Mouse (Mus musculus): ENCODE results near the gene Tspan3. TPM values are rescaled to one million over a fixed set of nuclear protein-coding genes. Genes with fewer than 3 reads are reported as not detected.

The Tspan3 gene
- polyA plus RNA-seq, 1 experiment from 2014 or later = 570 TPM

DNA sequence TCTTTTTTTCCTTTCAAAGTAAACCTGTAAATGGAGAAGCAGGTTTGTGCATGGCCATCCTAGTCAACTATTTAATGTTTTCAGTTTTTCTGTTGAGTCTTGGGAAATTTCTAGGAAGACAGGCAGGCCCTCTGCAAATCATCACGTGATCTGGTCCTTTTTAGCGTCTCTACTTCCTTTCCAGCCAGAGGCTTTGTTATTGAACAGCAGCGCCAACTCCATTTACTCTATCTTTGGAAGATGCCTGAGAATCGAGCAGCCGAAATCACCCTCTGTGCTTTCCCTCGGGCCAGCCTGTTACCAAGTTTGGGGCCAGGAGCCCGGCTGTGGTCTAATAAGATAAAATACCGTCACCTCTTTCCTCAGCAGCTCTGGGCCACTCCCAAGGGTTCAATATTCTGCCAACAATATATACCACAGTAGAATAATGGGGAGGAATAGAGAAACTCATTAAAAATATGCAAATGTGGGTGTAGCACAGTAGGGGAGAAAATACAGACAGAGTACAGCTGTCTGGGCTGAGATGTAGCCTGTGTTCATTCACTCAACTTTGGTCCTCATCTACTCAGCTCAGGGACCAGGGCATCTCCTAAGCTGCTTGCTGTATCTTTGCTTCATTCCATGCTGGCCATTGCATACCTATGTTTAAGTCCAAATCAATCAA lies 15.0 kb upstream of the Tspan3 start:
- Histone ChIP-seq H3K36me3 (no peaks in the 10 kb centered on the region), H3K27me3 (ENCODE audit: low read depth, poor library complexity, severe bottlenecking) (no peaks in the 10 kb centered on the region), H3K9me3 (replicated peaks) (no peaks in the 10 kb centered on the region), H3K27ac (replicated peaks) (no peak overlapping the region), H3K4me1 (peaks cover 10% of the 10 kb centered on the region), H3K4me3 (no peak overlapping the region)
- no peak for DNase-seq (ENCODE audit: low spot score)
- 50% methylated on average over 8 of the region's 8 CpGs for WGBS

DNA sequence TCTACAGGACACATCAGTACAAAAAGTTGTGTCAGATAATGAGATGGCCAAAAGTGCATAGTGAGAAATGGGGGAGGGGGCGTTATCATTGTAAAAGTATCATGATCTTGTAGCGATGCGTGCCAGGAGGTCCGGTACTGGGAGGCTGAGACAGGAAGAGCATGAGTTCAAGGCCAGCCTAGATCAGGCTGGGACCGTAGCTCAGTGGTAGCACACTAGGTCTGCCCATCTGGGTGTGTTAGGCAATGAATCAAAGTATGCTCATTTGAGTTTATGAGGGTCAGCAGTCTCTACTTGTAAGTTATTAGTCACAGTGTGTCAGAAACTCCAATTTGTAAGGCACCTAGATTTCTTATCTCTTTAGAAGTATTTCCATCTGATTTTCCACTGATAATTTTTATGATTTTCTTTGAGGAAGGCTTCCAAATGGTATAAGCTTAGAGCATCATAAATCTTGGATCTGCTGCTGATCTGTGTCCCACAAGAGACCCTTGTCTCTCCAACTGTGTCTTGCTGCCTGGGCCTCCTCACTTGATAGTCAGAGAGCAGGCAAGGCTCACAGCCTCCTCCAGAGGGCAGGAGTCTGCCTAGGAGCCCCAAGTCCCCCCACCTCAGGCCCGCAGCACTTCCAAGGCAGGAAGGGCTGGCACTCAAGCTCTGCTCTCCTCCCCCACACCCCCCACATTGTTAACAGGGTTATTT lies 14.3 kb upstream of the Tspan3 start:
- Histone ChIP-seq H3K27me3 (ENCODE audit: low read depth, poor library complexity, severe bottlenecking) (no peaks in the 10 kb centered on the region), H3K4me3 (no peak overlapping the region), H3K27ac (replicated peaks) (no peak overlapping the region), H3K36me3 (no peaks in the 10 kb centered on the region), H3K9me3 (replicated peaks) (no peaks in the 10 kb centered on the region), H3K4me1 (peaks cover 10% of the 10 kb centered on the region)
- DNase-seq (ENCODE audit: low spot score) = no peak
- 82% methylated on average over 6 of the region's 6 CpGs for WGBS

DNA sequence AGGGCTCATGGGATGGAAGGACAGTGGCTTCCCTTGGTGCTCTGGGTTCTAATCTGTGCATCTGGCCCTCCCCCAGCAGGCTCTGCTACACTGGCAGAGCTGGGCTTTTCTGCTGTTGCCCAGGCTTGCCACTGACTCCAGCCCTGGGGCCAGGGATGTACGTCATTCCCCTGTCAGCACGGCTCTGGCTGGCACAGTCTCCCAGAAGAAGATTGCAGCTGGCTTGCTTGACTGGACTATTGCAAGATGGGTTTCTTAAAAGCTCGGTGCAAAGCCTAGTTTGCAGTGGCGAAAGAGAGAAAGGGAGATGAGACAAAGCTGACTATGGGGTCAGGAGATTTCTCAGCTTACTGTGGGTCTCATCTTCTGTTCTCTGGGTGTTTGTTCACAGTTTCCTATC lies 12.1 kb upstream of the Tspan3 start:
- peaks cover 7% of the 10 kb centered on the region for H3K4me1 ChIP-seq
- H3K36me3 ChIP-seq = no peaks in the 10 kb centered on the region
- H3K9me3 ChIP-seq (replicated peaks) = no peaks in the 10 kb centered on the region
- no peak overlapping the region for H3K4me3 ChIP-seq
- H3K27ac ChIP-seq (replicated peaks) = no peak overlapping the region
- DNase-seq (ENCODE audit: low spot score) = no peak
- H3K27me3 ChIP-seq (ENCODE audit: low read depth, poor library complexity, severe bottlenecking) = no peaks in the 10 kb centered on the region
- 89% methylated on average over 4 of the region's 4 CpGs for WGBS

DNA sequence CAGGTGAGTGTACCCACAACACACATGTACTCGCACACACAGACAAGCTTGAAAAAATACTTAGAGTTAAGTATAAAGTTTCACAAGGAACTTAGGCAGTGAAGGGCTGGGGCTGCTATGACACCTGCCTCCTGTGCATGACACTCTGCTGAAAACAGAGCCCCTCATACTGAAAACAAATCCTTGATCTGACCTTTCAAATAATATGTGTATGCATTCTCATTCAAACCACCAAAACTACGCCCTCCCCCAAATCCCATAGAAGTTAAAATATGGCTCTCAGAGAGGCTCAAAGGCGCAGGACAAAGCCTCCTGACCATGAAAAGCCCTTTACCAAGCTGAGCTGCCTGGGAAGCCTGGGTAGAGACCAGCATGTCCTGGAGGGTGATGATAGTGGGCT lies 10.0 kb upstream of the Tspan3 start:
- no peak for DNase-seq (ENCODE audit: low spot score)
- WGBS = 85% methylated on average over 3 of the region's 3 CpGs
- no peaks in the 10 kb centered on the region for H3K27me3 ChIP-seq (ENCODE audit: low read depth, poor library complexity, severe bottlenecking)
- no peak overlapping the region for H3K27ac ChIP-seq (replicated peaks)
- H3K4me1 ChIP-seq = peaks cover 6% of the 10 kb centered on the region
- no peaks in the 10 kb centered on the region for H3K9me3 ChIP-seq (replicated peaks)
- no peaks in the 10 kb centered on the region for H3K36me3 ChIP-seq
- H3K4me3 ChIP-seq = no peak overlapping the region

DNA sequence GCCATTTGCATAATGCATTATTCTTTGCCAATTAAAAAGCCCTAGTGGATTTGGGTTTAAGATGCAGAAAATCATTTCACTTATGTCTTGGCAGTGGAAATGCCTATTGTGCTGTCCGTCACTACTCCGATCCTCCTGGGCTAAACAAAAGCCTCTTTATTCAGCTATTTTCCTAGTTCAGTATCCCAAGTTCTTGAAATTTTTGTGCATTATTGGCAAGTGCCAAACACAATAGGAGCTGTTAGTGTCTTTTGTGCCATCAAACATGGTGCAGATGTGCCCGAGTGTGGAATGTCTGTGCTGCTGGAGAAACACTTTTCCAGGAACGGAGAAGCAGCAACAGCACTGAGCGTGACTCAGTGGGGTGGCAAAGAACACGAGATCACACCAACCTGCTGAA lies 2.4 kb upstream of the Tspan3 start:
- DNase-seq (ENCODE audit: low spot score) = no peak
- no peaks in the 10 kb centered on the region for H3K27me3 ChIP-seq (ENCODE audit: low read depth, poor library complexity, severe bottlenecking)
- H3K27ac ChIP-seq (replicated peaks) = peak overlapping the region; percentile 2
- no peaks in the 10 kb centered on the region for H3K9me3 ChIP-seq (replicated peaks)
- 0 out of 2 replicates have a peak overlapping the region, but pooled peaks have one; percentile 5 for H3K4me3 ChIP-seq
- H3K4me1 ChIP-seq = peaks cover 35% of the 10 kb centered on the region
- WGBS = 25% methylated on average over 6 of the region's 6 CpGs
- no peaks in the 10 kb centered on the region for H3K36me3 ChIP-seq

DNA sequence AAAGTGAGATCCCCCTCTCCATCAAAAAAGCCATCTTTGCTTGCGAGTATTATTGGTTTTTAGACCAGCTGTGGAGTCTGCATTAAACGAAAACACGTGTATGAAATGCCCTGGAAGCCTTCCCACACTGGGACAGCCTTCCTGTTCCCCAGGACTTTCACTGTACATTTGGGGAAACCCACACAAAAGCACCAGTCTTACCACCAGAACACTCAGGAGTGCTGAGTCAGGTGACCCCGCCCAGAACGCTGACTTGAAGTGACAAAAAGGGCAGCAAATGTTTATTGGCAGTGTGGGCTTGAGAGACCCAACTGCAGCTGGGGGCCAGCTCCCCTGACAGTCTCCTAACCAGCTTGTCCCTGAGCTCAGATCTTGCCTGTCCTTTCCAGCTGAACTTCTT lies 884 bp upstream of the Tspan3 start:
- Histone ChIP-seq H3K4me3 (no peak overlapping the region), H3K36me3 (no peaks in the 10 kb centered on the region), H3K4me1 (peaks cover 44% of the 10 kb centered on the region), H3K9me3 (replicated peaks) (no peaks in the 10 kb centered on the region), H3K27ac (replicated peaks) (0 out of 2 replicates have a peak overlapping the region, but pooled peaks have one; percentile 42), H3K27me3 (ENCODE audit: low read depth, poor library complexity, severe bottlenecking) (no peaks in the 10 kb centered on the region)
- 79% methylated on average over 5 of the region's 5 CpGs for WGBS
- DNase-seq (ENCODE audit: low spot score) = no peak

DNA sequence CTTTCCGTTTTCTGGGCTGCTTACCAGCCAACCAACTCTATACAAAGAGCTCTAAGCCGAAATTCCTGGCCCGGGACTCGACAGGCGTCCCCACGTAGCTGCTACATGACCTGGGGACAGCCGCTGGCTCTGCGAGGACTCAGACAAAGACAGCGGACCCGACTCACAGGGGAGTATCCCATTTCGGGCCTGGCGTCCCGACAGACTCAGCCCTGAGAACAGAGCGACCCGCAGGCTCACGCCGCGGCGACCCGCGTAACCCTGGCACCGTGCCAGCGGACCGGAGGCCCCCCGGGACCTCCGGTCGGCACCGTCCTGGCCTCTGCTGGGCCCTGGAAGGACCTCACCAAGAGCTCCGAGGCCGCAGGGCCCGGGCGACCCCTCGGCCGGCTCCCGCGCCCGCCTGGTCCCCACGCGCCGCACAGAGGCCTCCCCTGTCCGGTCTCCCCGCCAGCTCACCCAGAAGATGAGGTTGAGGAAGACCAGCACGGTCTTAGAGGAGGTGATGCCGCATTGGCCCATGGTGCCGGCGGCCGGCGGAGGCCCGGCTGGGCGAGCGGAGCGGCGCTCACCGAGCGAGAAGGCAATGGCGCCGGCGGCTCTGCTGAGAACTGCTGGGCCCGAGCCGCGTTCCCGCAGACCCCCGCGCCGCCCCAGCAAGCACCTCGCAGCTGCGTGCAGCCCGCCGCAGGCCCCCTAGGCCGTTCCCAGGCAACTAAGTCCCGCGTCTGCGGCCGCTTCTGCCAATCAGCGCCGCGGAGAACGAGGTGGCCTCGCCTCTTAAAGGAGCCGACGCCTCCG lies 4.7 kb downstream of the Tspan3 start:
- DNase-seq (ENCODE audit: low spot score) = peak; percentile 94
- Histone ChIP-seq H3K4me1 (peaks cover 38% of the 10 kb centered on the region), H3K27ac (replicated peaks) (peak overlapping the region; percentile 100), H3K9me3 (replicated peaks) (no peaks in the 10 kb centered on the region), H3K36me3 (no peaks in the 10 kb centered on the region; the same call in 1 of the 2 replicates), H3K27me3 (ENCODE audit: low read depth, poor library complexity, severe bottlenecking) (no peaks in the 10 kb centered on the region), H3K4me3 (peak overlapping the region; percentile 97)
- WGBS = under 1% methylated on average over 82 of the region's 82 CpGs

DNA sequence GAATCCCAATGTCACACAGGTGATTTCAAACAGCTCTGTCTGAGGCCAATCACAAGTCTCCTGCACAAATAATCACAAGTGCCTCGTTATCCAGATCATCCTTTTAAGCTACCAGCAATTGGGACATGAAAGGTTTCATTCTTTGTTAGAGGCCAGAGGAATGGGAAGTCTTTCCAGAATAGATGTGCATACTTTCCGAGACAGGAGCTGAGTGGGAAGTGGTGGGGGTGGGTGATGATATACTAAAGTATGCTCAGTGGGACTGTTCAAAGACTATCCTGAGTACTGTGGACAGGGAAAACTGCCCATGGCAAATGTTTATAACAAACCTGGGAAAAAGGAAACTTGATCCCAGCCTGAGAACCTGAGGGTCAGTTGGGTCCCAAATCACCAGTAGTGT lies 5.8 kb downstream of the Tspan3 start:
- Histone ChIP-seq H3K9me3 (replicated peaks) (no peaks in the 10 kb centered on the region), H3K4me3 (peak overlapping the region; percentile 97), H3K27me3 (ENCODE audit: low read depth, poor library complexity, severe bottlenecking) (no peaks in the 10 kb centered on the region), H3K27ac (replicated peaks) (peak overlapping the region; percentile 100; the same call in 1 of the 2 replicates), H3K4me1 (peaks cover 38% of the 10 kb centered on the region), H3K36me3 (no peaks in the 10 kb centered on the region; the same call in 1 of the 2 replicates)
- whole genome bisulfite sequencing = 17% methylated on average over 2 of the region's 2 CpGs
- no peak for DNase-seq (ENCODE audit: low spot score)

DNA sequence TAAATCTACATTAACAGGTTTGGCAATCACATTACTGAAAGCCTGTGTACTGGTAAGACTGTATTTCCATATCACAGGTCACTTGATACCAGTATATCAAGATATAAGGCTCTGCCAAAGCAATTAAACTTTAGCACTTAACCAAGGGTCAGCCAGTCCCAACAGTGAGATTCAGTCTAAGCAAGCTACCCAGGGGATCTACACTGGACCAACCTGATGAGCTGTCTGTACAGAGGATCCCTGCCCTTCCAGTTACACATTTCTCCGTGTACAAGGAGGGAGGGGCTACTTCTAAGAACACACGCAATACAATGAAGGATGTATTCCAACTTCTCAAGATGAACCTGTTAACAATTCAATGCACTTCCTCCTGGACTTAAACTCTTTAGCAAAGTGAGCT lies 7.2 kb downstream of the Tspan3 start:
- Histone ChIP-seq H3K4me3 (0 out of 2 replicates have a peak overlapping the region, but pooled peaks have one; percentile 5), H3K27ac (replicated peaks) (no peak overlapping the region), H3K9me3 (replicated peaks) (no peaks in the 10 kb centered on the region), H3K36me3 (no peaks in the 10 kb centered on the region; the same call in 1 of the 2 replicates), H3K27me3 (ENCODE audit: low read depth, poor library complexity, severe bottlenecking) (no peaks in the 10 kb centered on the region), H3K4me1 (peaks cover 36% of the 10 kb centered on the region)
- WGBS = 79% methylated on average over 2 of the region's 2 CpGs
- DNase-seq (ENCODE audit: low spot score) = no peak

DNA sequence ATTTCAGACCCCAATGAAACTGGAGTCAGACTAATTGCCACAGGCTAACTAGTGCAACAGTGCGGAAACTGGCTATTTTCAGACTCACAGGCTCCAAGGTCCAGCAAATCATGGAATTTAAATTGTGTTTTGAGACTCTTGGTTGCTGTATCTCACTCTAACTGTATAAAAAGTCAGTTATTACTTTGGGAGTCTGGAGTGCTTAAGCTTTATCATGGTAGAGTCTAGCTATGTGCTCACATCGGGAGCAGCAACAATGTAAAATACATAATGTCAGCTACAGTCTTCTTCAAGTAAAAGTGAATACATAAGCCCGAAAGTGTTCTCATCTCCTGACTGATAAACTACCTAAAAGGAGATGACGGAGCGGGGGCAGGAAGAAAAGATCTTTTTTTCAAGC lies 10.7 kb downstream of the Tspan3 start:
- no peak for DNase-seq (ENCODE audit: low spot score)

DNA sequence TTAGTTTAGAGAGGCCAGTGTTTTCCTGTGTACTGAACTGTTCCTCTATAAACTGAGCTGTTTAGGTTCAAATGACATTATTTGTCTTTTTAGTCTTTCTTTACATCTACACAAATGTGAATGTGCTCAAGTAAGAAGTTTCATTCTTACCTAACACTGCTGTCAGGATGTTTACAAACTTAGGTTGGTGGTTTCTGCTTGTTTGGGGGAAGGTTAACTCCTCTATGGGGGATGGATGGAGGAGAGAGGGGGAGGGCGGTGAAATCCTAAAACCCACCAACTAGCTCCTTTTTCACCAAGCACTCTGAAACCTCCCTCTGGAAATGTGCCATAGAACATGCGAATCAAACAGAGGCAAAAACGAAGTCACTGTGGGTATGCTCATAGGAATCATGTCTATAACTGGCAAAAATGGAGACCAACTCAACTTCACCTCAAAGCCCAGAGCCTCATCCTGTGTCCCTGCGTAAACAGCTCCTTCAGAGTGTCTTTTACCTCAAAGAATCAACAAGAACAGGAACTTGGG lies 12.7 kb downstream of the Tspan3 start:
- Histone ChIP-seq H3K4me3 (no peak overlapping the region), H3K36me3 (peaks cover 23% of the 10 kb centered on the region), H3K4me1 (peaks cover 12% of the 10 kb centered on the region; the same call in 1 of the 2 replicates), H3K27me3 (ENCODE audit: low read depth, poor library complexity, severe bottlenecking) (no peaks in the 10 kb centered on the region), H3K9me3 (replicated peaks) (no peaks in the 10 kb centered on the region; the same call in 1 of the 2 replicates), H3K27ac (replicated peaks) (no peak overlapping the region)
- 79% methylated on average over 4 of the region's 4 CpGs for WGBS
- DNase-seq (ENCODE audit: low spot score) = no peak

More for the DNA sequence above, 10.7 kb downstream of the Tspan3 start:
- Histone ChIP-seq H3K36me3 (peaks cover 18% of the 10 kb centered on the region), H3K4me1 (peaks cover 32% of the 10 kb centered on the region), H3K4me3 (no peak overlapping the region), H3K9me3 (replicated peaks) (no peaks in the 10 kb centered on the region; the same call in 1 of the 2 replicates), H3K27ac (replicated peaks) (no peak overlapping the region), H3K27me3 (ENCODE audit: low read depth, poor library complexity, severe bottlenecking) (no peaks in the 10 kb centered on the region)
- 96% methylated on average over 5 of the region's 5 CpGs for WGBS

DNA sequence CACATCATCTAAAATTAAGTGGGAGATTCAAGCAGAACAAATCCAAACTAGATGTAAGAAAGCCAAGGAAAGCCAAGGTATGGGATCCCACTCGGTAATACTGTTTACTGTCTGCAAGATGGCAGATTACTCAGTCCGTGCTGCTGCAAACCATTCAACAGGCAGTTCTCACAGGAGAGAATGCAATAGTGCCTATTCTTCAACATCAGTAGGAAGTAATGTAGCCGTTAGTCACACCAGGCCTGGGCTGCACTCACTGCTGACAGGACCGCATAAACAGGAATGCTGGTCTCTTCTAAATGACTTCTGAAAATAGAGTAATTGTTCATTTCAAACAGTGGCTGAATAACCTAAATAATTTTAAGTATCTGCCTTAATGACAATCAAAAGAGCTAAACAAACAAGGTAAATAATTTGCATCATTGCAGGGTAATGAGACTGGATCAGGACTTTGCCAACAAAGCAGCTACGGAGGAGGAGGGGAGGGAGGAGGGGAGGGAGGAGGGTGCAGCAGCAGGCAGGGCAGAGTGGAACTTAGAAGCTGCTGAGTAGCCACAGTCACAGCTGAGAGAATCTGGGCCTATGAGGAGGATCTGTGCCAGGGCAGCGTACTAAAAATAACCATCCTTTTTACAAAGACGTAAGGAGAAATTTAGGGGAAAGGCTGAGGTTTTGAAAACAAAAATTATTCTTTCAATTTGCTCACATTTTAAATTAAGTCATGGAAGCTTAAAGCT lies 13.4 kb downstream of the Tspan3 start:
- WGBS = 78% methylated on average over 7 of the region's 7 CpGs
- peaks cover 30% of the 10 kb centered on the region for H3K36me3 ChIP-seq
- H3K27ac ChIP-seq (replicated peaks) = no peak overlapping the region
- no peak for DNase-seq (ENCODE audit: low spot score)
- peaks cover 12% of the 10 kb centered on the region; the same call in 1 of the 2 replicates for H3K4me1 ChIP-seq
- H3K9me3 ChIP-seq (replicated peaks) = no peaks in the 10 kb centered on the region; the same call in 1 of the 2 replicates
- no peak overlapping the region for H3K4me3 ChIP-seq
- no peaks in the 10 kb centered on the region for H3K27me3 ChIP-seq (ENCODE audit: low read depth, poor library complexity, severe bottlenecking)

All from midbrain, embryonic 10.5 days (tissue).